Mouse (Mus musculus) embryo, embryonic 10.5 days (tissue): ENCODE measurements at regions not wholly inside any gene's neighbourhood (a gene's known extent, or its start where the extent isn't known, plus 50 kb on each side); places are given as distances from the start of the nearest gene placed in this dataset.

ENCODE experiments used
- DNase-seq: peaks from one replicate; pipeline ENCODE4 v3.0.0-alpha.2; 2015; ENCODE audit warnings: low spot score

DNA sequence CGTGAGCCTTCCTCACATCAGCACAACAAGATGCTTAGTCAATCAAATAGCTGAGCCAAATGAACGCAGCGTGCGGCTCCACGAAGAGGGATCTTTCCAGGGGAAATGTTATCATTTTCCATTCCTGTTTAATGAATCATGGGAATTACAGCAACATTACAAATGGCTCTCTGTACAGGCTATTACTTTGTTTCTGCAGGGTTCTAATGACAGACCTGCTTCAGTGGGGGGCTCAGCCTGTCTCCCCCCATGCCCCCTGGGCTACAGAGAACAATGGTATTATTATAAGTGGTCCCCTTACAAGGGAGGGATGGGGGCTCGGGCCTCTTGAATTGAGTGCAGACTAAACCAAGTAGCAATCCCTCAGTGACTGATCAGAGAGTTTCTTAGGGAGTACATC is 144.3 kb upstream of the Csf3r start:
- no peak for DNase-seq

DNA sequence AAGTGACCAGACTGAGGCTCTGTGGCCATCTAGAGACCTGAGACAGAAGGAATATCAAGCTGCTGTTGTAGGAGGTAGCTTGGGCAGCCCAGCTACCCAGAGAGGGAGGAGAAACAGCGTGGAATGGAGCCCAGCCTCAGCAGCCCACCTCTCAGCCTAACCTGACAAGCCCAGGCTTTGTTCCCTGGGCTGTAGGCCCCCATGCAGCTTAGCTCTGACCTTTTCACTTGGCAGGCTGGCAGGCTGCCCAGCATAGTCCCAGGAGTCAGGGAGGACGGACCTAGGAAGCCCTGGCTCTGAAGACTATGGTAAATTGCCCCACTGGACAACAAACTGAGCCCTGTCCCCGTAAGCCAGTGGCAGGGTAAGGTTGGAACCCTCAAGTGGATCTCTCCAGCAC is 141.8 kb upstream of the Csf3r start:
- no peak for DNase-seq

DNA sequence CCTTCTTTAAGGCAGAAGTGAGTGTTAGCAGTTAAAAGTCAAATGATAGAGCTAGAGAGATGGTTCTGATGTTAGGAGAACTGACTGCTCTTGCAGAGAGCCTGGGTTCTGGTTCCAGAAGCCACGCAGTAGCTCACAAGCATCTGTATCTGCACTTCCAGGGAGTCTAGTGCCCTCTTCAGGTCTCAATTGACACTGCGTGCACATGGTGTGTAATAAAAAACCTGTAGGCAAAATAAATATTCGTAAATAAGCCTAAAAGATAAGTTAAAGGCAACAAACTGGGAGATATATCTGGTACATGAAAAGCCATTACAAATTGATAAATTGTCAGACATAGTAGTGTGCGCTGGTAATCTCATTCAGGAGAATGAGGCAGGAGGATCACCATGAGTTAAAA is 133.8 kb upstream of the Csf3r start:
- peak; percentile 58 for DNase-seq

DNA sequence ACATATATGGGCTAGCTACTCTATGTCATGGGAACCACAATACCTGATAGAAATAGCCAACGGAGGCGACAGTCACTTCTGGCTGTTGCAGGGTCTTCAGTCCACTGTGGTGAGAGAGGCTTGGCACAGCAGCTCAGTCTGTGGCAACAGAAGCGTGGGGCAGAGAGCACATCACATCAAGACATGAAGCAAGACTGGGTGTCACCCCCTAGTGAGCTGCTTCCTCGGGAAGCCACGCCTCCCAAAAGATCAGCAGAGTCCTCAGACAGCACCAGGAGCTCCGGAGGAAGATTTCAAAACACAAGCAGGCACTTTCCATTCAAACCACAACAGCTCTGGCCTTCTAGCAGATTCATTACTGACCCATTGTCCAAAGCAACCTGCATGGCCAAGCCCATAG is 131.2 kb upstream of the Csf3r start:
- DNase-seq = no peak

DNA sequence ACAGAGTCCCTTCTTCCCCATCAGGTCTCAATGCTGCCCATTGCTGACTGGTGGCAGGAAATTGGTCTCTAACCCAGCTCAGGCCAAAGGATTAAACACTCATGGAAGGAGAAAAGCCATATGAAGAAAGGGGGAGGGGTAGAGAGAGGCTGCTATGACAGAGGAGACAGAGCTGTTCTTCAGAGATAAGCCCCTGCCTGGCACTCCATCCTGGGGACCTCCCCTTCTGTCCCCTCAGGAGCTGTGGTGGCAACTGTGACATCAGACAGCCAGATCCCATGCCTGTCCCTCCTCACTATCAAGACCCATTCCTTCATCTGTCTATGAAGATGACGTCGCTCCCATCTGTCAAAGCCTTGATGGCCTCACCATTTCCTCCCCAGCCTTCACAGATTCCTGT is 126.6 kb upstream of the Csf3r start:
- no peak for DNase-seq

DNA sequence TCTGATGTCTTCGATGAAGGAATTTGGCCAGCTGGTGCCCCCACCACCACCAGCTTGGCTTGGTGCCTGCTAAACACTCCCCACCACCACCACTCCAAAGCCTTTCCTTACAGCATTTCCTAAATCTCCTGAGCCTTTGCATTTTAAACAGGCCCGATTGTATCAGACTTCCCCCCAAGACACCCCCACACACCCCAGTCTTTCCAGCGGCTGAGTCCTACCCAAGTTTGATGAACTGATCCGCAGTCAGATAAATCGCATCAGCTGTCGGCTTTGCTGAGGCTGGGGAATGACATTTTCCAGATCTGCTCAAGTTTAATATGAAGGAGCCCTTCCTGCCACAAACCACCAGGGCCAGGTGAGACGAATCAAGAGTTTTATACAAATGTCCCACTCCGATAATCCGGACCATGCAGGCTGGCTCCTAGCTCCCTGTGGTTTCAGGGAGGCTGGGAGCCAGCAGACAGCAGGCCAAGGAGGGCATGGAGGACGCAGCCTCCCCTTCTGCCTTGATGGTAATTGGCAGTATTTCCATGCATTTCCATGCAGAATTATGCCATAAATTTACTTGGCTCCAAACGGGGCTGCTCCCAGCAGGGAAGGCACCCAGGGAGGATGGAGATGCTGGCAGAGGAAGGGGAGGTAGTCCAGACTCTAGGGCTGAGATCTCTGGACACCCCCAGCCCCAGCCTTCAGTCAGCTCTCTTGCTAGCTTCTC is 125.6 kb upstream of the Csf3r start:
- DNase-seq = no peak

DNA sequence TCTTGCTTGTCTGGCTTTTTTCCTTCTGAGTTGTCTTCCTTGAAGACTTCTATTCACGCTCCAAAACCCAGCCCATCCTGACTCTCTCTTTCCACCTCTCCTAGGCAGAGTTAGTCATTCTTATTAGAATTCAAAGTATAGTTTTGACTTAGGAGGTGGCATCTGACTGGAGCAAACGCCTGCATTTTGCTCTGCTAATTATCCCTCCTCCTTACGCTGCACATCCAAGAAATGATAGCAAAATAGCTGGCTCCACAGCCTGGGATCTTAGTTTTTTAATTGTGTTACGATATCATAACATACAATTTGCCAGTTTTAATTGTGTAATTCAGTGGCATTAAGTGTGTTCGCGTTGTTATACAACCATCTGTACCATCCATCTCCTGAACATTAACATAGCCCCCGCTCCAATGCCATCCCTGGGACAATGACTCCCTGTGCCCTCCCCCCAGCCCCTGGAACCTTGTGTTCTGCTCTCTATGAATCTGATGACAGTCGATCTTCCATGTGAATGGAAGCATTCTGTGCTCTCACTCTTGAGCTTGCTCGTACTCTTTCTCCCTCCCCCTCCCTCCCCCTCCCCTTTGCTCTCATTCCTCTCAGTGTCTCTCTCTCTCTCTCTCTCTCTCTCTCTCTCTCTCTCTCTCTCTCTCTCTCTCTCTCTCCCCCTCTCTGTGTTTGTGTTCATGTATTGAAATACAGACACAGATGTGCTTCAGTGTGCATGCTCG is 122.6 kb upstream of the Csf3r start:
- no peak for DNase-seq

DNA sequence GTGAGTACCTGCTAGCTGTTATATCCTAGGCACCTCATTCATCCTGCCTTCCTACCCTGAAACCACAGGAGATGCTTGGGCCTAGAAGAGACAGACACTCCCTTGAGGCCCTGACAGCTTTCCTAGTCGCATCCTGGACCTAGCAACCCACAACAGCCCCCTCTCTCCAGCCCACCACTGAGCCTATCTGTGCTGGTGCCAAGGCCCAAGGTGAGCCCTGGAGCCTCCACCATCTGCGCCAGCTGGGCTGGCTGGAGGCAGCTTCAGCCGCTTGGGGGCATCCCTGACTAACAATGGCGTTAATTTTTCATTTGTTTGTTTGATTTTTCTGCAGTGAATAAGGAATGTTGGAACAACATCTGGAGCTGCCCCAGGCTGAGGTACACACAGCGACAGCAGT is 118.1 kb upstream of the Csf3r start:
- no peak for DNase-seq

DNA sequence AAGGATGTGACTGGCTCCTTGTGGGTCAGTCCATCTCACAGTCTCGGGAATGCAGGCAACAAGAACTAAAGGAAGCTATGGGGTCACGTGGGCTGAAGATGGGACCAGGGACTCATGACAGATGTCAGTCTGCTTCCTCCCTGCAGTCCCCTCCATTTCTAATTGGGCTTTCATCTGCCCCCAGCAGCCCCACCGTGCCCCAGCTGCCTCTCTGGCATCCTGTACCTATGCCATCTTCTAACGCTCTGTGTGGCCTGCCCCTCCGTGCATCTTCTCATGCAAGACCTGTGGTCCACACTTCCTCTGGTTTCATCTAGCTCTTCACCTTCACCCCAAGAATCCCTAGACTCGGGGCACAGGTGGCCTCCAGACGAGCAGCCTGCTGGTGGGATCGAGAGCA is 115.4 kb upstream of the Csf3r start:
- no peak for DNase-seq

DNA sequence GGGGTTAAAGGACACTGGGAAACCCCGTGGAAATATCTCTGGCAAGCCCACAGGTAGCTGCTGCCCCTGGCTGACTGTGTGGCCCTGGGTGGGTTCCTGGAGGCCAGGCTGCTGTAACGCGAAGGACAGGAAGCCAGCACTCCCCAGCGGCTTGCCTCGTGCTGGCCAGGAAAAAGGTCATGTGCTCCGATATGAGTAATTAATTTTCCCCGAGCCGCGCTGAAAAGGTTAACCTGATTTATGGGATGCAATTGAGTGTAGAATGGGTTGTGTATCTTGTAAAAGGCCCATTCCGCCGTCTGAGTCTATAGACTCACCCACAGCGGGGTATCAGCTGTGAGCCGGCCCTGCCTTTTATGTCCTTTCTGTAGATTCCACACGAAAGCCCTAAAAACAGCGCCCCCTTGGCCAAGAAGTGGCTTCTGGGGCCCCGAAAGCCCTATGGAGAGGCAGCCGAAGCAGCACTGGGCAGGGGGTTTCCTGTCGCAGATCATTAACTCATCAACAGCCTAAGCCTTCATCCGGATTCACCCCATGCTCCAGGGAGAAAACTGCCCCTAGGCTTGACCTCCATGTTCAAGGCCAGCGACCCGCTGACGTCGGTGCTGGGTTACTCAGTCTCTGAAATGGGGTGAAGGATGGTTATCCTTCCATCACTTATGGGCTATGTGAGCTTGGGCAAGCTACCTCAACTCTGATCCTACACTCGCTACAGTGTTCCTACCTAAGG is 112.6 kb upstream of the Csf3r start:
- DNase-seq = peak; percentile 57

DNA sequence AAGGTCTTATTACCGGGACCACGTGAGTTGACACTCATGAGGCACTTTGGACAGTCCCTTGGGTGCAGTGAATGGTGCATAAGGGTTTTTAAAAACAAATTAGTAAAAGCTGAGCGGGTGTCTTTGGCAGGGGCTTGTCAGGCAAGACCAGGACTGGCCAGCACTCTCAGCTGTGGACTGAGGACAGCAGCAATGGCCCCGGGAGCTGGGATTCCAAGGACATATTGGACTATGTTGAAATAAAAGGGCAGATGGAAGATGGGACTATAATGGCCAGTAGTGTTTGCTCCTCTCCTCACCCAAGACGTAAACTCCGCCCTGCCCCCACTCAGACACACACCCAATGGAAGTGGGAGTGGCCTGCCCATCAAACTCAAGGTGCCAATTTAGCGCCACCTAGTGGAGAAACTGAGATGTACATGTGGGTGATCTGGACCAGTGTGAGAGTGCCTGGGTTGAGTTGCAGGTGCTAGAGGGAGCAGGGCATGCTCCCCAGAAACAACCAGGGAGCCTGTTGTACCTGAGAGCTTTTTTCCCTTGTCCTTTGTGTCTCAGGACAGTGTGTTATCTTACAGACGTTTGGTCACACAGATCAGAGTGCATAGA is 111.8 kb upstream of the Csf3r start:
- DNase-seq = peak; percentile 92

DNA sequence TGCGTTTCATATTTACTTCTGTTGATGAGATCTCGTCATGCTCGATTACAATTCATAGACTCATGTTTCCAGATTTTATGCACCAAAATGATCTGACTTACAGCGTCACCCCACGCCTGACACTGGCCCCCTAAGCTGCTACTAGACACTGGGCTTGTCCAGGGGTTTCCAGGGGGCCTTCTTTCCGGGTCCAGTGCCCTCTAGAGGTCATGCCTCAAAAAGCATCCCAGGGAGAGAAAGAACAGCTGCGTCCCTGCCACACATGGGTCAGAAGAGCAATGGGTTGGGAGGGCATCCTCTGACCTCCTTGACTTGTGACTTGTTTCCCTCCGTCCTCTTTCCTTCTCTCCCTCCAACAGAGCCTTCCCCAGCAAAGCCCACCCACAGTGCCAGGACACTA is 109.2 kb upstream of the Csf3r start:
- DNase-seq = peak; percentile 76

DNA sequence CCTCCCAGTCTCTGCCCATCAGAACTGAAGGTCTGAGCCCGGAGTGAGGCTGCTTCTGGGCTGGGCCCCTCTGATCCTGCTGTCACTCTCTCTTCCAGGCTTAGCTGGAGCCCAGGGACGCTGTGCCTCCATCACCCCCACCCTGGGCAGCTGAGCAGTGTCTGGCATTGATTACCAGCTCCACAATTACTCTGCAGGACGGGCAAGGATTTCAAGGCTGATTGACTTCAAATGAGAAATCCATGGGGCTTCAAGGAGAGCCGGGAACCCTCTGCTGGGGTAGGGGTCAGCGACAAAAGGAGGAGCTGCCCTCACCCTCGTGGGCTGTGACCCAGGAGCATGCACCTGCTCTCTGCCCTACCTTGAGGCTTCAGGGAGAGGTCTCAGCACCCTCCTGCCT is 107.1 kb upstream of the Csf3r start:
- DNase-seq = no peak

DNA sequence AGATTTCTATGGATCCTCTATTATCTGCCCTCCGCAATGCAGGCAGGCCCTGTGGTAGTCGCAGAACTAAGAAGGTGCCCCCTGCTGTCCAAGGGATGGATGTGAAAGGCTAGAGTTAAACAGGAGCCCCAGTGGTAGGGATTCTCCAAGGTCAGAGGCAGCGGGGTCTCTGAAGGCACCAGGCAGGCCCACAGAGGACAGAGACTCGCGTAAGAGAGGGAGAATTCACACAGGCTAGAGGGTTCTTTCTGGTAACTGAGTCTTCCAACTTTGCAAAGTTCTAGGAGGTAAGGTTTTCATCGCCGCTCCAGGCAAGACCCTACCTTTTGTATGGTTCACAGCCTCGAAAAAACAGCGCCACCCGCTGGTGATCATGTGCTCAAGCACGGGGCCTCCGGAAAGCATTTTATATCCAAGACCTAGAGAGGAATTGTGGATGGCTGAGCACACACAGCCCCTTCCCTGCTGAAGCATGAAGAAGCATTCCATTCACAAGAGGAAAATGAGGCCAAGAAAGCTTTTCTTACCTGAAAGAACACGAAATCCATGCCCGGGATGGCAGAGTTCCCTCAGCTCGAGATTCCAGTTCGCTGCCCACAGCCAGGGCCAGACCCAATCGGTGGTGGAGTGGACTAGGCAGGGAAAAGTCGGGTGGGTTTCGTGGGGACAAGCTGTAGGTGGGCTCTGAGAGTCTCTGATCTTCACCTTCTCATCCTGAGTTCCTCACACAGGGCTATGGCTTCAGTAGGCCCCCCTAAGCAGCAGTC is 102.6 kb upstream of the Csf3r start:
- DNase-seq = peak; percentile 88

DNA sequence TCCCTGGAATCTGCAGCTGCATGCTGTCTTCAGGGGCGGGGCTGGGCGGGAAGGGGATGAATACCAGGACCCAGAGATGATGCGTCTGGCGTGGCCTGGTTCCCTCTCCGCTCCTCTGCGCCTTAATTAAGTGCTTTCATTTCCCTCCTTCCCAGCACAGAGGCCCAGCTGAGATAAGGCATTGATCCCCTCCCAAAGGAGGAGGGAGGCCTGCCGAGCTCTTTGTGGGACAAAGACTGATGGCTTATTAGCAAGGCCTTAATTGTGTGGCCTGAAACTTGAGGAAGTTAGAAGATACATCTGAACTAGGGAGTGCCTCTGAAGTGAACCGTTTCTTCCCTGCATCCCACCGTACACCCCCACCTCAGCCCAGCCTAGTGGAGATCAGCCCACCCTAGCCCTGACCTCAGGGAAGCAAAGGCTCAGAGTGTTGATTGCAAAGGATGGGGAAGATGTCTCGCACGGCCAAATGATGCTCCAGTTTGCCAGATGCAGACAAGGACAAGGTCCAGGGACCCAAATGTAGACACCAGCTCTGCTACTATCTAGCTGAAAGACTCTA is 102.0 kb upstream of the Csf3r start:
- DNase-seq = peak; percentile 44

DNA sequence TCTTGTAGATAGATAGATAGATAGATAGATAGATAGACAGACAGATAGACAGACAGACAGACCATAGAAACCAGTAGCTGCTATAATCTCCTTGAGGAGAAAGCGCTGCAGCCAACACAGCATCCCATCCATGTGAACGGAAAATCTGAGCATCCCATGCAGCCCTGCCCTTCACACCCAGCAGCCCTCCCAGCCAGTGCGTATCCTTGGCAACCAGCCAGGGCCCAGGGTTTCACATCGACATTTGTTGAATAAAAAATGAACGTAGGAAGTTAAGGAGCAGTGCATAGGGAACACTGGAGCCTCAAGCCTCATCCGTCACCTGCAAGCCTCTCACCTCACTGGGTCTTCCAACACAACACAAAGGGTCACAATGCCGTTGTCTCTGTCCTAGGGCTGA is 101.1 kb upstream of the Csf3r start:
- DNase-seq = peak; percentile 50

DNA sequence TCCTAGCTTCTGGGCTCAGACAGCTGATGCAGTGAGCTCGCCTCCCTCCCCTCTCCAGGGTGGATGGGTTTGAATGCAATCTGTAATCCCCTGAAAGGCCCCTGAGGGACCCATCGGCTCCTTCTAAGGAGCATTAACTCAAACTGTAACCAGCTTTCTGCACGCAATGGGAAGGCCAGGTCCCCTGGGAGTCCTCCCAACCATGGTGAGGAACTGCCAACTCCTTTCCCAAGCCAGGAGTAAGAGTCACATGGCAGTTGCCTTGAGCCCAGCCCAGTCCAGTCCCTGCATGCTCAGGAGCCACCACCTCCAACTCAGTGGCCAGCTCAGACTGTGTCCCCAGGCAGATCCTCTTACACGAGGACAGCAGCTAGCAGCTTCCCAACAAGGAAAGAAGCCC is 96.2 kb upstream of the Csf3r start:
- DNase-seq = no peak

DNA sequence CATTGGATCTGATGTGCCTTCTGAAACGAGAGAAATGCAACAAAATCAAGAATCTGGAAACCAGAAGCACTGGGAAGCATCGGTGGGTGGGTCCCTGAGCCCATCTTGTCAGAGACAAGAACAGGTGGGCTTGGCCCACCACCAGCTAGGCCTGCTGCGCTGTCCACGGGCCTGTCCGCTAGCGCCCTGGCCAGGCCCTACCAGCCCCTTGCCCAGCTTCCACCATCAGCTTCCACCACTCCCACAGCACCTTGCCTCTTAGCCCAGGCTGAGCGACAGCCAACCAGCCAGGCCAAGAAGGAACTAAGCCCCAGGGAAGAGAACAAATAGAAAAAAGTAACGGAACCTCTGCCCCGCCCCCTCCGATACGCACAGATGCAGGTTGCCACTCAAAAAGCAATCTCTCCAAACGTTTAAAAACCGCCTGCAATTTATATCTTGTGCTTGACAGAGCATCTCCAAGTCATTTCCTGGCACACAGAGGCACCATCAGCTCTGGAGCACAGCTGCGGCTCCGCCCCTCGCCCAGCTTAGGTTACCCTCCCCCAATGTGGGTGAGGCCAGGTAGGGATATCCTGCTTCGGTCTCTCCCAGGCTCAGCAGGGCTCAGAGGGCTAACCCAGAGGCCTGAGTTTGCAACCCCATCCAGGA is 95.1 kb upstream of the Csf3r start:
- DNase-seq = peak; percentile 19

DNA sequence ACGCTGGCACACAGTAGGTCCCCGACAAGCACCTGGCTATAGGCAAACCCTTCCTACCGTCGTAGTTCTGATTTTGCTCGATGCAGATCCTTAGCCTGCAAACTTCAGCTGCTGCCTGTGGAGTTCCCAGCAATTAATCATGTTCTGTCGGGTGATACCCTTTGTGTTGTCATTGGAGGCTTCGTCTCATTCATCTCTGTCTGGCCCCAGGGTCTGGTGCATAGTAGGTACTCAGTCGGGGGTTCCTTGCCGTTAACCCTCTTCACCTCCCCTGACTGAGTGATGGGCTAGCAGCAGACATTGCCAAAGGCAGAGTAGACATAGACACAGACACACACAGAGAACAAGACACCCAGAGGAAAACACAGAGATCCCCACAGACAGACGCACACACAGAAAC is 93.6 kb upstream of the Csf3r start:
- peak; percentile 52 for DNase-seq

DNA sequence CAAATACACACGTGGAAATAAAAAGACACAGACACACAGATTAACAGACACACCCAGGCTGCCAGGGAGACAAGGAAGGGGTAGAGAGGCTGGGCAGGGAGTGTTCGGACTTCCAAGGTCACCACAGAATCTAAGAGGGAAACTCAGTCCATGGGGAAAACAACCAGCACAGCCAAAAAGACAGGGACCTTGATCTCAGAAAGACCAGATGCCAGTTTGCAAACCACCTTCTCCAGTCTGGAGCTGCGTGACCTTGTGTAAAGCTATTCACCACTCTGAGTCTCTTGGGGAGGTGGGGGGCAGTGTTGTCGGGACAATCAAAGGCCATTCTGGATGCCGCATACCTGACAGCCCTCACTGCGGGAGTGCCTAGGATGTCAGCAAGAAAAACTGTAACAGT is 93.0 kb upstream of the Csf3r start:
- DNase-seq = no peak
